Mouse (Mus musculus): ENCODE measurements around the gene Cdc14b. TPM values are rescaled to one million over a fixed set of nuclear protein-coding genes. Genes with fewer than 3 reads are reported as not detected.

Cdc14b gene
- polyA plus RNA-seq, 1 experiment = 2.8 TPM

- Histone ChIP-seq H3K27ac (ENCODE audit: insufficient read depth, low read depth, low read length) (no peak overlapping the region), H3K27me3 (ENCODE audit: control insufficient read depth, insufficient read depth, low read length) (no peaks in the 10 kb centered on the region), H3K36me3 (ENCODE audit: control insufficient read depth, insufficient read depth, low read length) (peaks cover 2% of the 10 kb centered on the region), H3K4me3 (ENCODE audit: low read depth, low read length) (no peak overlapping the region), H3K4me1 (ENCODE audit: control insufficient read depth, insufficient read depth, insufficient read length, low read length) (peaks cover 3% of the 10 kb centered on the region; the same call in 1 of the 2 replicates)
- TF ChIP-seq POLR2A (IDR thresholded peaks at IDR 0.05; ENCODE audit: low read depth, low read length) = no peak
- no peak for TF ChIP-seq CTCF (IDR thresholded peaks at IDR 0.05; ENCODE audit: extremely low read depth, insufficient read length, insufficient replicate concordance, low read depth, low read length)
Observed at GRCm38 (mm10) chr13:64187065-64187464, 88.0 kb downstream of the Cdc14b start.

GRCm38 (mm10) chr13:64186516-64186915 is 88.6 kb downstream of the Cdc14b start:
- Histone ChIP-seq H3K4me3 (ENCODE audit: low read depth, low read length) (no peak overlapping the region), H3K4me1 (ENCODE audit: control insufficient read depth, insufficient read depth, insufficient read length, low read length) (peaks cover 5% of the 10 kb centered on the region; the same call in 1 of the 2 replicates), H3K36me3 (ENCODE audit: control insufficient read depth, insufficient read depth, low read length) (peaks cover 2% of the 10 kb centered on the region), H3K27ac (ENCODE audit: insufficient read depth, low read depth, low read length) (no peak overlapping the region), H3K27me3 (ENCODE audit: control insufficient read depth, insufficient read depth, low read length) (no peaks in the 10 kb centered on the region)
- WGBS = 94% methylated on average over 4 of the region's 4 CpGs
- TF ChIP-seq CTCF (IDR thresholded peaks at IDR 0.05; ENCODE audit: extremely low read depth, insufficient read length, insufficient replicate concordance, low read depth, low read length) (no peak), POLR2A (IDR thresholded peaks at IDR 0.05; ENCODE audit: low read depth, low read length) (no peak)

DNA sequence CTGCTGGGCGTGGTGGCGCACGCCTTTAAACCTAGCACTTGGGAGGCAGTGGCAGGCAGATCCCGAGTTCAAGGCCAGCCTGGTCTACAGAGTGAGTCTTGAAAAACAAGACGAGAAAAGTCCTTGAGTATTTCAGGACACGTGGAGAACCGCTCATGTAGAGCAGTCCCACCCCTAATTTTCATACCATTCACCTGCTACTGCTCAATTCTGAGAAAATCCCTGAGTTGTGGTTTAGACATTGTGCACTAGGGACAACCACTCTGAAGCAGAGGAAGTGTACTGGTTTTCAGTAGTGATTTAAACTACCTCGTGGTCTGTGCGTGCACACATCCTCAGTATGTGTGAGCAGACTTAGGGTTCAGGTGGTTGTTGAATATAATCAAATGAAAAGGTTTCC is 89.5 kb downstream of the Cdc14b start:
- 84% methylated on average over 9 of the region's 9 CpGs for WGBS
- peaks cover 5% of the 10 kb centered on the region; the same call in 1 of the 2 replicates for H3K4me1 ChIP-seq (ENCODE audit: control insufficient read depth, insufficient read depth, insufficient read length, low read length)
- TF ChIP-seq CTCF (IDR thresholded peaks at IDR 0.05; ENCODE audit: extremely low read depth, insufficient read length, insufficient replicate concordance, low read depth, low read length) (no peak), POLR2A (IDR thresholded peaks at IDR 0.05; ENCODE audit: low read depth, low read length) (no peak)
- no peak overlapping the region for H3K4me3 ChIP-seq (ENCODE audit: low read depth, low read length)
- no peak overlapping the region for H3K27ac ChIP-seq (ENCODE audit: insufficient read depth, low read depth, low read length)
- peaks cover 2% of the 10 kb centered on the region for H3K36me3 ChIP-seq (ENCODE audit: control insufficient read depth, insufficient read depth, low read length)
- H3K27me3 ChIP-seq (ENCODE audit: control insufficient read depth, insufficient read depth, low read length) = no peaks in the 10 kb centered on the region

DNA sequence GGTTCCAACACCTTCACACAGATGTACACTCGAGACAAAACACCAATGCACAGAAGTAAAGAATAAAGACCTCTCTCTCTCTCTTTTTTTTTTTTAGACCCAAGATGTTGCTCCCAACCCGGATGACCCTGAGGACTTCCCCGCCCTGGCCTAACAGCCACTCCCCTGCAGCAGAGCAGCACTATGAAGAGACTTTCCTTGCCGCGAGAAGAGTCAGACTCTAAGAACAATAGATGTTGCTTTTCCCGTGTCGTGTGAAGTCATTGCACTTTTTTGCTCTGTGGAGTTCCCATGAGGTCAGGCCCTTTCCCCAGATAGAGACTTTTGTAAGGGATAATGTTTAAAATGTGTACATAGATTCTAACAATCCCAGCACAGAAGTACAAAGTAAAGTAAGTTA is 89.9 kb downstream of the Cdc14b start:
- Histone ChIP-seq H3K4me1 (ENCODE audit: control insufficient read depth, insufficient read depth, insufficient read length, low read length) (peaks cover 5% of the 10 kb centered on the region; the same call in 1 of the 2 replicates), H3K4me3 (ENCODE audit: low read depth, low read length) (no peak overlapping the region), H3K36me3 (ENCODE audit: control insufficient read depth, insufficient read depth, low read length) (peaks cover 2% of the 10 kb centered on the region), H3K27ac (ENCODE audit: insufficient read depth, low read depth, low read length) (no peak overlapping the region), H3K27me3 (ENCODE audit: control insufficient read depth, insufficient read depth, low read length) (no peaks in the 10 kb centered on the region)
- no peak for TF ChIP-seq CTCF (IDR thresholded peaks at IDR 0.05; ENCODE audit: extremely low read depth, insufficient read length, insufficient replicate concordance, low read depth, low read length)
- TF ChIP-seq POLR2A (IDR thresholded peaks at IDR 0.05; ENCODE audit: low read depth, low read length) = no peak
- WGBS = 80% methylated on average over 7 of the region's 7 CpGs

DNA sequence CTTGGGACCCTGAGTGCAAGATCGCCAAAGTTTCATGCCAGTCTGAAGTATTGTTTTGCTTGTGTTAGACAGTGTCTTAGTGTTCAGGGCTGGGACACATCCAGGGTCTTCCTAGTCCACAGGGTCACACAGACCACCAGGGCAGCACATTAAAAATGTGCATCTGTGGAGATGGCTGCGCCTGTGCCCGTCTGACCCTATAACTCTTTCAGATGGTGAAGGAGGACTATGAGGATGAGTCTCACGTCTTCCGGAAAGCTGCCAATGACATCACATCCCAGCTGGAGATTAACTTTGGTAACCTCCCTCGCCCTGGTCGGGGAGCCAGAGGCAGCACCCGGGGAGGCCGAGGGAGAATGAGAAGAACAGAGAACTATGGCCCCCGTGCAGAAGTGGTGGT is 90.7 kb downstream of the Cdc14b start:
- Histone ChIP-seq H3K27me3 (ENCODE audit: control insufficient read depth, insufficient read depth, low read length) (no peaks in the 10 kb centered on the region), H3K4me1 (ENCODE audit: control insufficient read depth, insufficient read depth, insufficient read length, low read length) (peaks cover 5% of the 10 kb centered on the region; the same call in 1 of the 2 replicates), H3K27ac (ENCODE audit: insufficient read depth, low read depth, low read length) (no peak overlapping the region), H3K36me3 (ENCODE audit: control insufficient read depth, insufficient read depth, low read length) (peaks cover 2% of the 10 kb centered on the region), H3K4me3 (ENCODE audit: low read depth, low read length) (no peak overlapping the region)
- 88% methylated on average over 10 of the region's 10 CpGs for WGBS
- TF ChIP-seq CTCF (IDR thresholded peaks at IDR 0.05; ENCODE audit: extremely low read depth, insufficient read length, insufficient replicate concordance, low read depth, low read length) (no peak), POLR2A (IDR thresholded peaks at IDR 0.05; ENCODE audit: low read depth, low read length) (no peak)

DNA sequence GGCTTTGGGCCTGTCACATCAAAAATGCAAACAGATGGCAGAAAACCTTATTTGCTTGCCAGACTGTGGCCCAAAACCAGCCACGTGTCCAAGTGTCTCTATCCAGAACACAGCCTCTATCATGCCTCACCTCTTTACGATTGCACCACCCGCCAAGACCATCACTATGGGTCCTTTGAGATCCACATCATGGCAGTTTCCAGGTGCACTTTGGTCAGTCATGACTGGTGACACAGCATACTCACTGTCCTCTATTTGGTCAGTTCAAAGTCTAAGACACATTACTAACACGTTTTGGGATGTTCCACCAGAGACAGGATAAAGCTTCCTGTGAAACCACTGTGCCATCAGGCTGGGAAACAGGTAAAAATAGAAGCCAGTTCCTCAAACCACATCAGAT is 91.5 kb downstream of the Cdc14b start:
- TF ChIP-seq POLR2A (IDR thresholded peaks at IDR 0.05; ENCODE audit: low read depth, low read length) (no peak), CTCF (IDR thresholded peaks at IDR 0.05; ENCODE audit: extremely low read depth, insufficient read length, insufficient replicate concordance, low read depth, low read length) (no peak)
- no peak overlapping the region for H3K4me3 ChIP-seq (ENCODE audit: low read depth, low read length)
- H3K27me3 ChIP-seq (ENCODE audit: control insufficient read depth, insufficient read depth, low read length) = no peaks in the 10 kb centered on the region
- peaks cover 5% of the 10 kb centered on the region; the same call in 1 of the 2 replicates for H3K4me1 ChIP-seq (ENCODE audit: control insufficient read depth, insufficient read depth, insufficient read length, low read length)
- no peak overlapping the region for H3K27ac ChIP-seq (ENCODE audit: insufficient read depth, low read depth, low read length)
- WGBS = 46% methylated on average over 4 of the region's 4 CpGs
- peaks cover 2% of the 10 kb centered on the region; the same call in 1 of the 2 replicates for H3K36me3 ChIP-seq (ENCODE audit: control insufficient read depth, insufficient read depth, low read length)

DNA sequence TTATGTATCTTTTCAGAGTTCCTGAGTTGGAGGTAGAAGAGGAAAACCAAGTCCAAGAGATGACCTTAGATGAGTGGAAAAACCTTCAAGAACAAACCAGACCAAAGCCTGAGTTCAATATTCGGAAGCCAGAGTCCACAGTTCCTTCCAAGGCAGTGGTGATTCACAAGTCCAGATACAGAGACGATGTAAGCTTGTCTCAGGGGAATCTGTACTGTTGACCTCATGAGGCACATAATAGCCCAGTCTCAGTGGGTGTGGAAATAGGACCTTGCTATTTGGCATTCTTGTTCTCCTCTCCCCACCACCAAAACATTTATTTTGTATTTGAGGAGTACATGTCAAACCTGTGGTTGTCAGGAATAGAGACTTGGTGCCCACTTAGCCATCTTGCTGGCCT is 93.0 kb downstream of the Cdc14b start:
- no peaks in the 10 kb centered on the region for H3K27me3 ChIP-seq (ENCODE audit: control insufficient read depth, insufficient read depth, low read length)
- peak overlapping the region; percentile 50; the same call in 1 of the 2 replicates for H3K27ac ChIP-seq (ENCODE audit: insufficient read depth, low read depth, low read length)
- peaks cover 5% of the 10 kb centered on the region; the same call in 1 of the 2 replicates for H3K4me1 ChIP-seq (ENCODE audit: control insufficient read depth, insufficient read depth, insufficient read length, low read length)
- H3K4me3 ChIP-seq (ENCODE audit: low read depth, low read length) = no peak overlapping the region
- no peak for TF ChIP-seq CTCF (IDR thresholded peaks at IDR 0.05; ENCODE audit: extremely low read depth, insufficient read length, insufficient replicate concordance, low read depth, low read length)
- no peak for TF ChIP-seq POLR2A (IDR thresholded peaks at IDR 0.05; ENCODE audit: low read depth, low read length)
- H3K36me3 ChIP-seq (ENCODE audit: control insufficient read depth, insufficient read depth, low read length) = peaks cover 2% of the 10 kb centered on the region; the same call in 1 of the 2 replicates
- 66% methylated on average over 2 of the region's 2 CpGs for WGBS
